Mouse (Mus musculus) liver, postnatal 0 days (tissue): ENCODE measurements around the gene Gm21992.
A peak's percentile ranks its signal among the peaks of the same experiment; 100 is the strongest.

Experiments used
- CTCF ChIP-seq: sonication (generic); IDR thresholded peaks from 2 replicates; pipeline ENCODE4 v1.5.1; 2016; ENCODE audit warnings: antibody characterized with exemption, low read depth
- EP300 ChIP-seq: IDR thresholded peaks from 2 replicates; pipeline ENCODE4 v1.6.1; 2016; ENCODE audit warnings: antibody characterized with exemption, low read depth, mild to moderate bottlenecking

DNA sequence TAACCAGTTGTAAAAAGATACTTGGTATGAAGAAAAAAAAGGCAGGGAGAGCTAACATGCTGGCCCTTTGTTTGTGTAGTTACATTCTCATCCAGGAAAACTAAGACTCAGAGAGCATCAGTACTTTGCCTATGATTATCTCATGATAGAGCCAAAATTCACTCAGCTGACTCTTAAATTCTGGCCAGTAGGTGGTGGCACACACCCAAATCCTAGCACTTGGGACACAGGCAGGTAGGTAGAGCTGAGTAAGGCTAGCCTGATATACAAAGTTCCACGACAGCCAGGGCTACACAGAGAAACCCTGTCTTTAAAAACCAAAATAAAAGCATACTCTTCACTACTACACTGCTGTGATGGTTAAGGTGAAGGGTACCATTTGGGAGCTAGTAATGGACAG, 48.5 kb downstream of the Gm21992 start:
- TF ChIP-seq EP300 = no peak
- TF ChIP-seq CTCF = peak; percentile 57
